Mouse (Mus musculus) embryonic fibroblast, embryonic 13.5 days (primary cell): ENCODE results near the gene Gtse1.

ENCODE experiments used
- CTCF ChIP-seq: IDR thresholded peaks from 2 replicates; pipeline ENCODE4 v1.5.1; 2011; ENCODE audit warnings: mild to moderate bottlenecking, control low read depth, low read length, moderate library complexity, borderline replicate concordance; ENCODE audit not compliant: insufficient read depth
- POLR2A ChIP-seq: IDR thresholded peaks from 2 replicates; pipeline ENCODE4 v1.6.1; 2011; ENCODE audit warnings: low read depth, mild to moderate bottlenecking, control low read depth, low read length, moderate library complexity

DNA sequence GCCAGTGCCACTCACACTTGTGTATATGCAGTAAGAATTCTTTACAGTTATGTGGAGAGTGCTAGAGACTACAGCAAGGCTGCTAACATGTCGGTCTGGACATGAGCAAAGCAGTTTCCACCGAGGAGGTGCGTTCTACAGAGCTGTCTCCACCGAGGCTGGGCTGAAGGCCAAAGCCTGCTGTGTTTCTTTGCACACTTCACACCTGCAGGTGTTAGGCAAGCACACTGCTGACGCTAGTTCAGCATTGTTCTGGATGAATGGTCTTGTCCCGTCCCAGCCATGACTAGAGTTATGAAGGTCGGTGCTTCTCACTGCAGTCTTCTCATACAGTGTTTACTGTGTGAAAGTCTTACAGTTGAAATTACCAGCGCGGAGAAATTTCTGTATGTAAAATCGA, 32.4 kb downstream of the Gtse1 start:
- TF ChIP-seq CTCF, result no peak
- TF ChIP-seq POLR2A, result no peak
